Mouse (Mus musculus) heart, embryonic 14.5 days (tissue): ENCODE measurements around the gene Ccdc162. TPM values are rescaled to one million over a fixed set of nuclear protein-coding genes. Genes with fewer than 3 reads are reported as not detected.
A peak's percentile ranks its signal among the peaks of the same experiment; 100 is the strongest.

Source experiments
- ATAC-seq: fragments of 200-750 bp; cut with Nextera tagmentation; 2 replicates; pipeline ENCODE4 v1.8.0; 2017; ENCODE audit warnings: low read depth, moderate TSS enrichment; ENCODE audit not compliant: insufficient number of reproducible peaks, insufficient read depth, low FRiP score
- H3K27ac ChIP-seq, 2 experiments: fragments of 200-500 bp in 1 of 2; fragments of 300-500 bp in 1 of 2; sonication (generic) in 1 of 2; replicated peaks in 1 of 2; 2 replicates each; pipeline ENCODE4 v1.5.1; 2012 to 2014; ENCODE audit warnings: low read depth in 2 of 2, low read length in 2 of 2, control low read depth in 1 of 2, mild to moderate bottlenecking in 1 of 2, mixed read lengths in 1 of 2; ENCODE audit not compliant: control insufficient read depth in 1 of 2, insufficient read depth in 1 of 2
- H3K27me3 ChIP-seq: fragments of 300-500 bp; sonication (generic); 2 replicates; pipeline ENCODE4 v1.6.1; 2014; ENCODE audit warnings: mild to moderate bottlenecking, low read length, control low read depth; ENCODE audit not compliant: control insufficient read depth, insufficient read depth
- H3K36me3 ChIP-seq: fragments of 300-500 bp; sonication (generic); 2 replicates; pipeline ENCODE4 v1.6.1; 2014; ENCODE audit warnings: mild to moderate bottlenecking, control low read depth, low read length, mixed read lengths; ENCODE audit not compliant: control insufficient read depth, insufficient read depth
- H3K4me1 ChIP-seq, 2 experiments: fragments of 200-500 bp in 1 of 2; fragments of 300-500 bp in 1 of 2; sonication (generic) in 1 of 2; 2 replicates each; pipeline ENCODE4 v1.6.1; 2012 to 2014; ENCODE audit warnings: low read length in 2 of 2, control low read depth in 1 of 2, mixed read lengths in 1 of 2; ENCODE audit not compliant: control insufficient read depth in 2 of 2, insufficient read depth in 2 of 2
- H3K4me2 ChIP-seq: fragments of 300-500 bp; sonication (generic); 2 replicates; pipeline ENCODE4 v1.6.1; 2014; ENCODE audit warnings: mild to moderate bottlenecking, low read length
- H3K4me3 ChIP-seq, 2 experiments: fragments of 200-500 bp in 1 of 2; fragments of 300-500 bp in 1 of 2; sonication (generic) in 1 of 2; 2 replicates each; pipeline ENCODE4 v1.5.1; 2012 to 2014; ENCODE audit warnings: low read length in 2 of 2, mild to moderate bottlenecking in 2 of 2, control low read depth in 1 of 2, low read depth in 1 of 2, moderate library complexity in 1 of 2; ENCODE audit not compliant: control insufficient read depth in 1 of 2, insufficient read depth in 1 of 2
- H3K9ac ChIP-seq: fragments of 300-500 bp; sonication (generic); 2 replicates; pipeline ENCODE4 v1.6.1; 2014; ENCODE audit warnings: mild to moderate bottlenecking, low read length
- H3K9me3 ChIP-seq: fragments of 300-500 bp; sonication (generic); 2 replicates; pipeline ENCODE4 v1.6.1; 2016; ENCODE audit warnings: low read length, control low read depth; ENCODE audit not compliant: control insufficient read depth
- WGBS: fragments of 180-500 bp; shearing (Covaris S2); extraction: QIAGEN DNeasy Blood & Tissue Kit; methylation state at CpG from one replicate; pipeline ENCODE4 v1.1.7; 2014; 5-methylcytosine and 5-hydroxymethylcytosine counted together
- polyA plus RNA-seq: library from polyadenylated mRNA; unstranded; fragments of >200 nt; fragmentation: Nextera tagmentation; extraction: Ambion mirVana; gene quantifications from 2 replicates; pipeline ENCODE4 v1.2.1, GENCODE M21; 2014

The Ccdc162 gene
- polyA plus RNA-seq, 1 experiment from 2014 or later, result 0.20 TPM

DNA sequence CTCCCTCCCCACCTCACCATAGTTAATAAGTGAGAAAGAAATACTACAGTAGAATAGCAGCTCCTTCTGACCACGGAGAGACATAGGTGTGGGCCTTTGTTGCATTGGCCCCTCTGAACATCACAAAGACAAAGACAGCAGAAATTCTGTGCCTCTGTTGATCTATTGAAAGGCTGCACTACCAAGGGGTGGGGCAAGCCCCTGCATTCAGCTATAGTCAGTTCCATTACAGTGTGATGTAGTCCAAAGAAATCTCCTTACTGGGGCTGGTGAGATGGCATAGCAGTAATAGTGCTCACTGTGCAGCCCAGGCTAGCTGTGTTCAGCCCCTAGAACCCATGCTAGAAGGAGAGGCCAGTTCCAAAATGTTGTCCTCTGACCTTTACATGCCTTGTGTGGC is 211.4 kb downstream of the Ccdc162 start:
- Histone ChIP-seq H3K27me3 (no peaks in the 10 kb centered on the region), H3K9me3 (no peaks in the 10 kb centered on the region)
- no peak for ATAC-seq

DNA sequence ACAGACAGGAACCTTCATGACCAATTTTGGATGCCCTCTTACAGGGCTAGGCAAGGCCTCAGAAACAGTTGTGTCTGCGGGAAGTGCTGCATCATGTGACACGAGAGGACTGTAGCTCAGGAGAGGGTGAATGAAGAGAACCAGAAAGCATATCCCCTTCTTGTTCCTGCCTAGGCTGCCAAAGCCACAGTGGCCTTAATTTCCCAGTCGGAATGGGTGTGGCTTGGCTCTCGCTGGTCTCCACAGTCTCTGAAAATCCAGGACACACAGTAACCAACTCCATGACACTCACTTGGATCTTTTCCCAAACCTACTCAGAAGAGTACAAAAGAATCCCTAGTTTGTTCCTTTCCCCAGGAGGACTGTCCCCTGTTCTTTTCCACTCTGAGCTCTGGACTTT is 215.5 kb downstream of the Ccdc162 start:
- Histone ChIP-seq H3K27ac (peak overlapping the region in 1 of 2 experiments; percentile 29; a peak in 1 of 4 replicates), H3K36me3 (no peaks in the 10 kb centered on the region), H3K27me3 (no peaks in the 10 kb centered on the region), H3K9ac (no peak overlapping the region), H3K4me2 (no peak overlapping the region), H3K9me3 (no peaks in the 10 kb centered on the region), H3K4me1 (peaks cover 3 to 10% of the 10 kb centered on the region in 2 experiments), H3K4me3 (no peak overlapping the region)
- 40% methylated on average over 4 of the region's 4 CpGs for WGBS
- ATAC-seq, result no peak

More for the DNA sequence above, 211.4 kb downstream of the Ccdc162 start:
- no peak overlapping the region for H3K4me2 ChIP-seq
- no peak overlapping the region for H3K4me3 ChIP-seq
- no peaks in the 10 kb centered on the region for H3K36me3 ChIP-seq
- no peak overlapping the region for H3K9ac ChIP-seq
- peaks cover 3 to 10% of the 10 kb centered on the region in 2 experiments for H3K4me1 ChIP-seq
- WGBS, result 96% methylated on average over 1 of the region's 1 CpGs
- H3K27ac ChIP-seq, result no peak overlapping the region

DNA sequence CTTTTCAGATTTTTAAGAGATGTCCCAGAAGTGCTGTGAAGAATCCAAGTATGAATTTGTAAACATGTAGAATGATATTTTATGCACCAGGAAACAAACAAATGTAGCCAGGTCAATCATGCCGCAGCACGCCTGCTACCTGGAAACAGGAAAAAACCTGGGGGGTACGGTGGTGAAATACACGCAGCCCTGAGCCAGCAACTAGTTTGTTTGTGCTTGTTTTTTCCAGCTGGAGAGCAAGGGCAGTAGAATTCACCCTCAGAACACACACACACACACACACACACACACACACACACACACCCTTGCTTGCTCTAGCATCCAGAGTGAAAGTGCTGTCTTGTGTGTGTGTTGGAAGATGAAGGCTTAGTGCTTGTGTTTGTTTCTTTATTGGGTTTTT is 225.3 kb downstream of the Ccdc162 start:
- Histone ChIP-seq H3K4me3 (no peak overlapping the region; a peak in 1 of 4 replicates), H3K27me3 (no peaks in the 10 kb centered on the region), H3K4me2 (peak overlapping the region; percentile 100), H3K4me1 (peaks cover 6 to 17% of the 10 kb centered on the region in 2 experiments; a peak in 3 of 4 replicates), H3K9ac (no peak overlapping the region), H3K36me3 (peaks cover 25% of the 10 kb centered on the region), H3K27ac (no peak overlapping the region), H3K9me3 (no peaks in the 10 kb centered on the region)
- WGBS, result 59% methylated on average over 4 of the region's 4 CpGs
- no peak for ATAC-seq

DNA sequence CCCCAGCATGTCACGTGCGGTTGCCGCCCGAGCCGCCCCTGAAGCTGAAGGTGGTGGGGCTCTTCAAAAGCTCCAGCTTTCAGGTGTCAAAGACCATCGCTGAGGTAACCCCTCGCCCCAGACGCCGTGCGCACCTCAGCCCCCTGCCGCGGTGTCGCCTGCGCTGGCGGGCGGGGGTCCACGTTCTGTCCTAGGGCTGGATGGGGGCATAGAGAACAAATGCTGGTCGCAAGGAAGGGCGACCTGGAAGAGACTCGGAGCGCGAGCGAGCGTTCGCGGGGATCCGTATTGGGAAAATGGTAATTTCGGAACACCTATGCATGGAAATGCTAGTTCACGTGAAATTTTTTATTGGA is 225.9 kb downstream of the Ccdc162 start:
- Histone ChIP-seq H3K9ac (peak overlapping the region; percentile 78), H3K9me3 (no peaks in the 10 kb centered on the region), H3K27ac (no peak overlapping the region), H3K4me2 (peak overlapping the region; percentile 100), H3K36me3 (peaks cover 31% of the 10 kb centered on the region), H3K4me3 (peak overlapping the region; percentile 54 to 62), H3K4me1 (peaks cover 6 to 17% of the 10 kb centered on the region in 2 experiments; a peak in 3 of 4 replicates), H3K27me3 (no peaks in the 10 kb centered on the region)
- WGBS, result under 1% methylated on average over 29 of the region's 29 CpGs
- no peak for ATAC-seq

DNA sequence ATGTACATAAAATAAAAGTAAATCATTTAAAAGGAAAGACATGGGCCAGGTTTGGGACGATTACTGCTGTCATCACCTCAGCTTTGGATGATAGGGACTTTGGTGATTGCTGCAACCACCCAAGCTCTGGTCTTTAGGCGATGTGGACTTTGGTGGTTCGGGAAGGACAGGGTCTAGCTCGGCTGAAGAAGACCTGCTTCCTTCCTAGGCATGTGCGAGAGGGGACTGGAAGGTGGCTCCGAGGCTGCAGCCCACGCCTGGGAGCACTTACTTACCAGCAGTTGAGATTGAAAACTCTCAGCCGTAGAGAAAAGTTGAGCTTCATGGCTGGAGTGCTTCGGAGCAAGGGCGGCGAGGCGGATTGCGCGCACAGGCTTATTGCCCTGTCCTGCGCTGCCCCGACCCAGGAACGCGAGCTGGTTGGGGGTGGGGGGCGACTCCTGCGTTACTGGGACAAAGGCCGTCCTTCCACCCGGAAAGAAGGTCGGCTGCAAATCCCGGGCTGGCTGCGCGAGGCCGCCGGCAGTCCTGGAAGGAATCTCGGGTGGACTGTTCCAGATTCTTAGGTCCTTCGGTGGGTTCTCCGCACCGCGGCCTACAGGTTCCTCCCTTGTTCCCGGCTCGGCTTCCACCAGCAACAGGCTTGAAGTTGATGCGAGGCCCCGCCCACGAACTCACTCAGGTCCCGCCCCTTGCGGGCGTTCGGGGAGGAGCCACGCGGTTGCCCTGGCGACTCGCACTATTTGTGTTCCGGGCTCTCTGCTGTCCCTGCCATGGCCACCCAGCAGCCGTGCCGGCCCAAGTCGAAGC is 226.5 kb downstream of the Ccdc162 start, which contains the start of the genes Smpd2 and Ppil6:
Gene Smpd2 (minus strand): TSS at position 662 of the 810 bp plus-strand sequence.
Gene Ppil6 (plus strand): TSS at position 732 of the 810 bp plus-strand sequence.
- H3K4me2 ChIP-seq, result peak within 1 kb of the TSS; percentile 100
- ATAC-seq, result peak; percentile 89
- H3K9ac ChIP-seq, result peak within 1 kb of the TSS; percentile 78
- under 1% methylated on average over 50 of the region's 50 CpGs for WGBS
- peaks cover 6 to 17% of the 10 kb centered on the region in 2 experiments; a peak in 3 of 4 replicates for H3K4me1 ChIP-seq
- H3K27me3 ChIP-seq, result no peaks in the 10 kb centered on the region
- H3K27ac ChIP-seq, result peak within 1 kb of the TSS; percentile 28 to 80
- peaks cover 37% of the 10 kb centered on the region for H3K36me3 ChIP-seq
- peak within 1 kb of the TSS; percentile 54 to 62 for H3K4me3 ChIP-seq
- no peaks in the 10 kb centered on the region for H3K9me3 ChIP-seq

DNA sequence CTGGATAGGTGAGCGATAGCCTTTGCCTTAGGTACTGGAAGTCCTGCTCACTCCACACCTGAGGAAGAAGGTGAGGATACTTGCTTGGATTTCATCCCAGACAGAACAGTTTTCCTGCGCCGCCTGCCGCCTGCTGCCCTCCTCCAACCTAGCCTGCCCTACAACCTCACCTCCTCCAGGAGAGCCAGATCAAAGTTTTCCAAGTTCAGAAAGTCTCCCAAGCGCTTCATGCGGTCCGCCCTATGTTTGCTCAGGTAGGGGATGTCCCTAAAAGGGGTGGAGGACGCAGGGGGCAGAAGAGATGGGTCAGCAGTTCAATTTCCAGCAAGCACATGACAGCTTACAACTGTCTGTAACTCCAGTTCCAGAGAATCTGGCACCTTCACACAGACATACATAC is 227.1 kb downstream of the Ccdc162 start:
- peaks cover 6 to 17% of the 10 kb centered on the region in 2 experiments; a peak in 3 of 4 replicates for H3K4me1 ChIP-seq
- WGBS, result 28% methylated on average over 8 of the region's 8 CpGs
- H3K36me3 ChIP-seq, result peaks cover 43% of the 10 kb centered on the region
- H3K27me3 ChIP-seq, result no peaks in the 10 kb centered on the region
- H3K27ac ChIP-seq, result no peak overlapping the region; a peak in 1 of 4 replicates
- ATAC-seq, result no peak
- no peaks in the 10 kb centered on the region for H3K9me3 ChIP-seq
- H3K4me3 ChIP-seq, result peak overlapping the region; percentile 54 to 62
- H3K4me2 ChIP-seq, result peak overlapping the region; percentile 100
- peak overlapping the region; percentile 78 for H3K9ac ChIP-seq

DNA sequence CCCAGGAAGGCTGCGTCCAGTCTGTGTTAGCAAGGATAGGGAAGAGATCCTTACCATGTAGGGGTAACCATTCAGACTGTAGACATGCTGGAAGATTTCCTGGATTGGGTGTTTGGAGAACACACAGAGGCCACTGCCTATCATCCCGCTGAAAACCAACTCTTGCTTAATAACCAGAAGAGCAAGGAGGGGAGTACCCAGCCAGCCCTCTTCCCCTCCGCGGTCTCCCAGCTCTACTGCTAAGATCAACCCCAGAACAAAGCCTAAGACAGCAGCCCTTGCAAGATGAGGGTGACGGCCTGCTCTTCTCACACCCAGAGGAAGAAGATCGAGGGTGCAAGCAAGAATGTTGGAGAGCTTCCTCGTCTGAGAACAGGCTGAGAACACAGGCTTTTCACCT is 227.6 kb downstream of the Ccdc162 start:
- peaks cover 48% of the 10 kb centered on the region for H3K36me3 ChIP-seq
- H3K4me1 ChIP-seq, result peaks cover 6 to 17% of the 10 kb centered on the region in 2 experiments; a peak in 3 of 4 replicates
- H3K27ac ChIP-seq, result no peak overlapping the region
- H3K4me3 ChIP-seq, result peak overlapping the region; percentile 54 to 62
- peak overlapping the region; percentile 78 for H3K9ac ChIP-seq
- no peak for ATAC-seq
- peak overlapping the region; percentile 100 for H3K4me2 ChIP-seq
- no peaks in the 10 kb centered on the region for H3K27me3 ChIP-seq
- no peaks in the 10 kb centered on the region for H3K9me3 ChIP-seq
- WGBS, result 43% methylated on average over 7 of the region's 7 CpGs
